Mouse (Mus musculus): ENCODE measurements around the gene Ampd2. TPM values are rescaled to one million over a fixed set of nuclear protein-coding genes. Genes with fewer than 3 reads are reported as not detected.
A peak's percentile ranks its signal among the peaks of the same experiment; 100 is the strongest.

Gene Ampd2
- polyA plus RNA-seq, 1 experiment from 2014 or later, result 30.6 TPM

DNA sequence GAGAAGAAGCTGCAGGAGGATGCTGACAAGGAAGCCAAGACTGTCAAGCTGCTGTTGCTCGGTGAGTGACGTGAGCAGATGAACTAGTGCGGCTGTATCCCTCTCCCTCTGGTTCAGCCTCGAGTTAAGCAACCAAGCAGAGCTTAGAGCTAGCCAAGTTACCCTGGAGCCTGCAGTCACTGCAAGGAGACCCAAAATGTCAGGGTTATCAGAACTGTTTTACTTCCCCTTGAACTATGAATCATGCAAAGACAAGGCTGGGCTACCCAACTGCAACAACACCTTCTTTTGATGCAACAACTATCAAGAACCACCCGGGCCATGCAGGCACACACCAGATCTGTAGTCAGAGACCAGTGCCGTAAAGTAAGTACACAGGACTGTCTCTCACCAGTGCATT is 6.9 kb upstream of the Ampd2 start:
- Histone ChIP-seq H3K4me1 (ENCODE audit: control insufficient read depth, insufficient read depth, low read length) (peaks cover 13% of the 10 kb centered on the region), H3K4me2 (no peak overlapping the region), H3K27ac (ENCODE audit: low read depth, low read length) (no peak overlapping the region), H3K4me3 (ENCODE audit: low read depth, low read length) (no peak overlapping the region), H3K36me3 (ENCODE audit: control insufficient read depth, insufficient read depth, low read length) (no peaks in the 10 kb centered on the region), H3K27me3 (ENCODE audit: control insufficient read depth, insufficient read depth, low read length) (no peaks in the 10 kb centered on the region), H3K9me3 (replicated peaks; ENCODE audit: control insufficient read depth, low read length) (no peaks in the 10 kb centered on the region), H3K9ac (ENCODE audit: low read depth, low read length) (no peak overlapping the region)
- 61% methylated on average over 6 of the region's 6 CpGs for WGBS (ENCODE audit: insufficient replicate concordance)
- ATAC-seq (replicated peaks; ENCODE audit: insufficient number of reproducible peaks, low FRiP score, low TSS enrichment), result no peak

DNA sequence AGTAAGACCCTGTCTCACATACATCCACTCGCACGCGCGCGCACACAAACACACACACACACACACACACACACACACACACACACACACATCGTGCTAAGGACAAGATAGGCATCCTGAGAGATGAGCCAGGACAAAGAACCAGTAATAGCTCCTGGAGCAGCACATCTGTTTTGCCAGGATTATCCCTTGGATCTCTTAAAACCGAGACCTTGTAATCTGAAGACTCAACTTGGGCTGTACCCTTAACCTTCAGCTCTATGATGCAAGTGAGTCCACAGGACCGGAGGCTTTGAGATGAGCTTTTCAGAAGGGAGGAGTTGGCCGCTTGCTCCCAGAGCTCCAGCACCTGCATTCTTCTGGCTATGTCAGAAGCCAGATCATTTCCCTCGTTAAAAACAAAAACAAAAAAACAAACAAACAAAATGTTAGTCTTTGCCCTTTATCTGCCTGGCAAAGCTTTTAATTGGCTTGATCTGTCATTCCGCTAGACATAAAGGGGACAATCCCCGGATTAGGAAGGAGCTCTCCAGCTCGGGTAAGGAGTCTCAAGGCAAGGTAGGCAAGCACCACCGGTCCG is 6.2 kb upstream of the Ampd2 start, which contains the start of gene Gnat2:
Gene Gnat2, plus strand, starts transcription at position 254 of the 580 bp plus-strand sequence.
- Histone ChIP-seq H3K4me2 (no peak within 1 kb of the TSS), H3K4me1 (ENCODE audit: control insufficient read depth, insufficient read depth, low read length) (peaks cover 13% of the 10 kb centered on the region), H3K4me3 (ENCODE audit: low read depth, low read length) (no peak within 1 kb of the TSS), H3K27ac (ENCODE audit: low read depth, low read length) (no peak within 1 kb of the TSS), H3K9ac (ENCODE audit: low read depth, low read length) (no peak within 1 kb of the TSS), H3K9me3 (replicated peaks; ENCODE audit: control insufficient read depth, low read length) (no peaks in the 10 kb centered on the region), H3K27me3 (ENCODE audit: control insufficient read depth, insufficient read depth, low read length) (no peaks in the 10 kb centered on the region), H3K36me3 (ENCODE audit: control insufficient read depth, insufficient read depth, low read length) (no peaks in the 10 kb centered on the region)
- ATAC-seq (replicated peaks; ENCODE audit: insufficient number of reproducible peaks, low FRiP score, low TSS enrichment), result no peak
- 75% methylated on average over 15 of the region's 15 CpGs for WGBS (ENCODE audit: insufficient replicate concordance)

DNA sequence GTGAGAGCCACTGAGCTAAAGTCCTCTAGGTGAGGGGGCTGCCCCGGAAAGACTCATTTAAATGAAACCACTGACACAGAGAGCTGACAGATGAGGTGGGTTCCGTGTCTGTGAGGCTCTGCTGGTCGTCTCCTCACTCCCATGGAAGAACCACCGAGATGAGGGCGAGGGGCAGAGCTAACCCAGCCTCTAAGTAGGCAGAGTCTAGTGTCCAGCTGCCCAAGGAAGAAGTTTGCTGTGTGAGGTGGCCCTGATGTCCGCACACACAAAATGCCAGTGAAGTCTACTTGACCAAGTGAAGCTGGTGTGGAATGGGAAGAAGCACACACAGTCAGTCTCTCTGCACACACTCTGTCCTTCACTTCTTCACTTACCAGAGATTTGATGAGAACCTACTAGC is 5.6 kb upstream of the Ampd2 start:
- ATAC-seq (replicated peaks; ENCODE audit: insufficient number of reproducible peaks, low FRiP score, low TSS enrichment), result no peak
- Histone ChIP-seq H3K9me3 (replicated peaks; ENCODE audit: control insufficient read depth, low read length) (no peaks in the 10 kb centered on the region), H3K4me1 (ENCODE audit: control insufficient read depth, insufficient read depth, low read length) (peaks cover 16% of the 10 kb centered on the region), H3K9ac (ENCODE audit: low read depth, low read length) (no peak overlapping the region), H3K36me3 (ENCODE audit: control insufficient read depth, insufficient read depth, low read length) (no peaks in the 10 kb centered on the region), H3K27me3 (ENCODE audit: control insufficient read depth, insufficient read depth, low read length) (no peaks in the 10 kb centered on the region), H3K4me2 (no peak overlapping the region), H3K27ac (ENCODE audit: low read depth, low read length) (no peak overlapping the region), H3K4me3 (ENCODE audit: low read depth, low read length) (no peak overlapping the region)
- WGBS (ENCODE audit: insufficient replicate concordance), result 74% methylated on average over 6 of the region's 6 CpGs

DNA sequence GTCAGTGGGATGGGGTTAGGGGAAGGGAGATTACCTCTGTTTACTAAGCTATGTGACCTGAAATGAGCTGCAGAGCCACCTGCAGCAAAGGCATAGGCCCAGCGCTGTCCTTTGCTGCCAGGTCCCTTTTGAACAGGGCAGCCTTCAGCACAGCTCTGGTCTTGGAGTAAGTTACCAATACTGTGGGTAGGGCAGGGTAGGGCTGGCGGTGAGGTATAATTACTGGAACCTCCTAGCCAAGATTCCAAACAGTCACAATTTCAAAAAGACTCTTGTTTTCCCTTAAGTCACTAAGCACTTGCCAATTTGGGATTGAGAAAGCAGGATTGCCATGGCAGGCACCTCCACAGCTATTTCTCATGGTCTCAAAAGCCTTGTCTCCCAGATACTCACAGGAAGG is 4.1 kb upstream of the Ampd2 start:
- peaks cover 16% of the 10 kb centered on the region for H3K4me1 ChIP-seq (ENCODE audit: control insufficient read depth, insufficient read depth, low read length)
- no peak overlapping the region for H3K27ac ChIP-seq (ENCODE audit: low read depth, low read length)
- no peaks in the 10 kb centered on the region for H3K9me3 ChIP-seq (replicated peaks; ENCODE audit: control insufficient read depth, low read length)
- no peaks in the 10 kb centered on the region for H3K27me3 ChIP-seq (ENCODE audit: control insufficient read depth, insufficient read depth, low read length)
- WGBS (ENCODE audit: insufficient replicate concordance), result 83% methylated on average over 2 of the region's 2 CpGs
- ATAC-seq (replicated peaks; ENCODE audit: insufficient number of reproducible peaks, low FRiP score, low TSS enrichment), result no peak
- H3K4me3 ChIP-seq (ENCODE audit: low read depth, low read length), result no peak overlapping the region
- H3K4me2 ChIP-seq, result no peak overlapping the region
- no peak overlapping the region for H3K9ac ChIP-seq (ENCODE audit: low read depth, low read length)
- no peaks in the 10 kb centered on the region for H3K36me3 ChIP-seq (ENCODE audit: control insufficient read depth, insufficient read depth, low read length)

DNA sequence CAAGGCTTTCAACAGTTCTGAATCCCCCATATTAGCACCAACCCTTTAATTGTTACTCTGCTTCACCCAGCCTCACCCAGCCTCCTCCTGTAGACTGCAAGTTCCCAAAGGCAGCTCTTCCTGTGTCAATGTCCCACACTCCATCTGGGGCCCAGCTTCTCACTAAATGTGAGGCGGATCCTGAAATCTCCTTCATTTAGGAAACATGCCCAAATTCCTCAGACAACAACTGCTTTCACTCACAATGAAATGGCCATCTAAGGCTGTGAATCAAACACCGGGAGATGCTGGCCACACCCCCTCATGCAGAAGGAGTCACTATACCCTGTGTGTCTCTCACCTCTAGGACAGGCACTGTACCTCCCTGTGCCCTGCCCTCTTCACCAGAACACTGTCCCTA is 3.5 kb upstream of the Ampd2 start:
- no peak overlapping the region for H3K27ac ChIP-seq (ENCODE audit: low read depth, low read length)
- H3K36me3 ChIP-seq (ENCODE audit: control insufficient read depth, insufficient read depth, low read length), result no peaks in the 10 kb centered on the region
- WGBS (ENCODE audit: insufficient replicate concordance), result 37% methylated on average over 2 of the region's 2 CpGs
- H3K4me1 ChIP-seq (ENCODE audit: control insufficient read depth, insufficient read depth, low read length), result peaks cover 17% of the 10 kb centered on the region
- no peak for ATAC-seq (replicated peaks; ENCODE audit: insufficient number of reproducible peaks, low FRiP score, low TSS enrichment)
- no peaks in the 10 kb centered on the region for H3K27me3 ChIP-seq (ENCODE audit: control insufficient read depth, insufficient read depth, low read length)
- no peak overlapping the region for H3K9ac ChIP-seq (ENCODE audit: low read depth, low read length)
- no peaks in the 10 kb centered on the region for H3K9me3 ChIP-seq (replicated peaks; ENCODE audit: control insufficient read depth, low read length)
- no peak overlapping the region for H3K4me2 ChIP-seq
- no peak overlapping the region for H3K4me3 ChIP-seq (ENCODE audit: low read depth, low read length)

DNA sequence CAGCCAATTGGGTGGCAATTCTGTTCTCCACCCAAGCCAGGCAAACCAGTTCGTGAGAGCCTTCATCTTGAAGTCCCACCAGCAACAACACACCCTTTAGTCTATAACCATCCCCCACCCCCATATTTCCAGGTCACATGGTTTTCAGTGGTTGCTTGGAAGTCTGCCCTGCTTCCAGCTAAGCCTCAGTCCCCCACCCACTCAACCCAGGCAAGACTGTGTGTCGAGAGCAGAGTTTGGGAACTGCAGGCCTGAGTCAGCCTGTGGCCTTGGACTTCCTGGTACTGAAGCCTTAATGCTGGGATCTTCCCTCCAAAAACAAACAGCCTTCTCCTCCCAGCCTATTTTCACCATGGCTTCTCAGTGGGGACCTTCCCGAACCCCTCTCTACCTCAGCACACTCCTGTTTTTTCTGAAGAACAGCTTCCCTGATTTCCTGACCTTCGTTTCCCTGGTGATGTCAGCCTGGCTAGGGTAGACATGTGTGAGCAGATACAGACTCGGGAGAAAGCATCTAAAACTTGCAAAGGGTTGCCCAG is 2.5 kb upstream of the Ampd2 start:
- 41% methylated on average over 5 of the region's 5 CpGs for WGBS (ENCODE audit: insufficient replicate concordance)
- H3K36me3 ChIP-seq (ENCODE audit: control insufficient read depth, insufficient read depth, low read length), result no peaks in the 10 kb centered on the region
- no peaks in the 10 kb centered on the region for H3K27me3 ChIP-seq (ENCODE audit: control insufficient read depth, insufficient read depth, low read length)
- H3K9me3 ChIP-seq (replicated peaks; ENCODE audit: control insufficient read depth, low read length), result no peaks in the 10 kb centered on the region
- H3K4me2 ChIP-seq, result no peak overlapping the region
- H3K4me1 ChIP-seq (ENCODE audit: control insufficient read depth, insufficient read depth, low read length), result peaks cover 27% of the 10 kb centered on the region
- no peak overlapping the region for H3K27ac ChIP-seq (ENCODE audit: low read depth, low read length)
- ATAC-seq (replicated peaks; ENCODE audit: insufficient number of reproducible peaks, low FRiP score, low TSS enrichment), result no peak
- no peak overlapping the region for H3K4me3 ChIP-seq (ENCODE audit: low read depth, low read length)
- H3K9ac ChIP-seq (ENCODE audit: low read depth, low read length), result no peak overlapping the region

DNA sequence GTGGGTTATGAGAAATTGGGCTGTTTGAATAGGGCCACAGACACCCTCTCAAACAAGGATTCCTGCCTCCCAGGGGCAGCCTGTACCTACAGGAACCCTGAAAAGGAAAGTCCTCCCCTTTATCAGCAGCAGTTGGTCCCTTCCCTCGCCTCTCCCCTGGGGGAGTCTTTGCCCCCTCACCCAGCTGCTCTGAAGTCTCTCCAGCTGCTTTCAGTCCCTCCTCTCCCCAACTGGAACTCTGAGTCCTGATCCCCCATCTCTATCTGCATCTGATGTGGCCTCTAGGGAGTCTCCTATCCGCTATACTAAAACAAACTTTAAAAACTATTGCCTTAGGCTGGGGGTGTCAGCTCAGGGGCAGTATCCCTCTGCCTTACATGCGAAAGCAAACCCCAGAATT is 878 bp upstream of the Ampd2 start:
- H3K27ac ChIP-seq (ENCODE audit: low read depth, low read length), result no peak overlapping the region
- H3K4me2 ChIP-seq, result peak overlapping the region; percentile 95
- no peak overlapping the region for H3K9ac ChIP-seq (ENCODE audit: low read depth, low read length)
- H3K36me3 ChIP-seq (ENCODE audit: control insufficient read depth, insufficient read depth, low read length), result no peaks in the 10 kb centered on the region
- H3K27me3 ChIP-seq (ENCODE audit: control insufficient read depth, insufficient read depth, low read length), result no peaks in the 10 kb centered on the region
- peaks cover 42% of the 10 kb centered on the region for H3K4me1 ChIP-seq (ENCODE audit: control insufficient read depth, insufficient read depth, low read length)
- no peaks in the 10 kb centered on the region for H3K9me3 ChIP-seq (replicated peaks; ENCODE audit: control insufficient read depth, low read length)
- H3K4me3 ChIP-seq (ENCODE audit: low read depth, low read length), result no peak overlapping the region
- WGBS (ENCODE audit: insufficient replicate concordance), result 79% methylated on average over 3 of the region's 3 CpGs
- no peak for ATAC-seq (replicated peaks; ENCODE audit: insufficient number of reproducible peaks, low FRiP score, low TSS enrichment)

DNA sequence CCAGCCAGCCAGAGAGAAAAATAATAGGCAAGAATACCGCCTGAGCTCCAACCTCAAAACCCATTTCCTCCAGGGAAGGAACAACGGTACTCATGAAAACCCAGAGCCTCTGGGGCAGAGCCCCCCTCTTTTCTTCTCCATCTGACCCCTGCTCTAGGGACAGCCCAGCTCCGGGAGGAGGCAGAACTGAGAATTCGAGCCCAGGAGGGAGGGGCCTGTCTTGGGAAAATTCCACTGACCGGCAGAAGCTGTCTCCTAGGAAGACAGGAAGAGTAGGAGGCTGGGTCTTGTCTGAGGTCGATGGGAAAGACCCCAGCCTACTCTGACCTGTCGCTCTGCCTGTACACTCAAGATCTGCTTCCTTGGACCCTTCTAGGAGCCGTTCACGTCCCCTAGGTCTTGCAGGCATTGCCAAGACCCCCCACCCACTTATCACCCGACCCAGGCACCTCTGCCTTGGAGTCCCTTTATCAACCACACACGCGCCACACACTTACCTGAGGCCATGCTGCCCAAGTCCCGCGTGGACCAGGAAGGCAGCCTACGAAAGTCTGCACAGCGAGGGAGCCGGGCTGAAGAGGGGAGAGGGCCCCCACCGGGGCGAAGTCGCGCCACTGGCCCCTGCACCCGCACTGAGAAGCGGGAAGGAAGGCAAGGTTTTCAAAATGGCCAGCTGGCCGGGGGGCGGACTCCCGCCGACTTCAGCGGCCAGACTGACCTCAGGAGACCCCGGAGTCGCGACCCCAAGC is 556 bp downstream of the Ampd2 start:
- peak overlapping the region; percentile 83 for H3K9ac ChIP-seq (ENCODE audit: low read depth, low read length)
- no peaks in the 10 kb centered on the region for H3K27me3 ChIP-seq (ENCODE audit: control insufficient read depth, insufficient read depth, low read length)
- H3K36me3 ChIP-seq (ENCODE audit: control insufficient read depth, insufficient read depth, low read length), result no peaks in the 10 kb centered on the region
- peaks cover 55% of the 10 kb centered on the region for H3K4me1 ChIP-seq (ENCODE audit: control insufficient read depth, insufficient read depth, low read length)
- H3K4me3 ChIP-seq (ENCODE audit: low read depth, low read length), result peak overlapping the region; percentile 80
- peak overlapping the region; percentile 91 for H3K27ac ChIP-seq (ENCODE audit: low read depth, low read length)
- H3K4me2 ChIP-seq, result peak overlapping the region; percentile 95
- no peaks in the 10 kb centered on the region for H3K9me3 ChIP-seq (replicated peaks; ENCODE audit: control insufficient read depth, low read length)
- peak; percentile 65 for ATAC-seq (replicated peaks; ENCODE audit: insufficient number of reproducible peaks, low FRiP score, low TSS enrichment)
- 0% methylated on average over 31 of the region's 31 CpGs for WGBS (ENCODE audit: insufficient replicate concordance)
